ENCODE assay signal across 11 mouse cellular contexts in the genomic region with DNA sequence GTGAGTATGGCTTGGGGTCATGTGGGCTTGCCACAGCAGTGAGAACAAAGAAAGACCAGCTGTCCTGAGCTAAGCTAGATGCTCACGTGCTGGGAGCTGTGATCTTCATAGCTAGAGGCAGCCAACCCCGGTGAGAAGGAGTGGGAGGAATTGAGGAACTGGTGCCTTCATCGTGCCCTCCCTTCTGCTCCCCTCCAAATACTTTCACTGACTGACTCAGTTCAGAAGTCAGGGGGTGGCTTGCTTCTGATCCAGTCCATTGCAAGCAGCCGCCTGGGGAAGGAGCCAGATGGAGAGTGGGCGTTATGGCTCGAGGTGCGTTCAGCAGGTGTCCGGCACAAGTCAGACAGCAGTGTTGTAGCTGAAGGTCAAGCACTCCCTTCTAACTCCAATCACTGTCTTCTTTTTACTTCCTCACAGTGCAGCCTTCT.
DNase-seq lines count a peak whose midpoint lies in the region; ATAC-seq lines count a peak whose summit lies in the region.
"Had no signal": no experiment of that assay in that cellular context is flagged by ENCODE, and none has a peak within 500 bp of the region (broad histone marks: within the 10 kb centered on the region; RNA-seq: fewer than 3 reads in every experiment).

No protein-coding gene starts in this region.

- H3K27ac ChIP-seq in forebrain, embryonic 10.5 days: 0 out of 2 replicates have a peak overlapping the region, but pooled peaks have one; percentile 5
- H3K27ac ChIP-seq in forebrain, embryonic 11.5 days (ENCODE audit: low read depth, low read length): no peak overlapping the region
- H3K27ac ChIP-seq in neural tube, embryonic 15.5 days (replicated peaks): no peak overlapping the region
- H3K27ac ChIP-seq: hindbrain, embryonic 12.5 days; left cerebral cortex, adult 2 months had no signal

- WGBS in forebrain, embryonic 10.5 days: 87% methylated on average over 8 of the region's 8 CpGs
- 85% methylated on average over 8 of the region's 8 CpGs for WGBS in forebrain, embryonic 11.5 days
- 88% methylated on average over 8 of the region's 8 CpGs for WGBS in neural tube, embryonic 15.5 days

- H3K36me3 ChIP-seq in forebrain, embryonic 10.5 days (replicated peaks): no peaks in the 10 kb centered on the region
- no peaks in the 10 kb centered on the region for H3K36me3 ChIP-seq in forebrain, embryonic 11.5 days (ENCODE audit: control insufficient read depth, insufficient read depth, low read length)
- no peaks in the 10 kb centered on the region for H3K36me3 ChIP-seq in neural tube, embryonic 15.5 days
- H3K36me3 ChIP-seq: hindbrain, embryonic 12.5 days had no signal

- H3K27me3 ChIP-seq in forebrain, embryonic 10.5 days (ENCODE audit: poor library complexity, severe bottlenecking): no peaks in the 10 kb centered on the region
- no peaks in the 10 kb centered on the region for H3K27me3 ChIP-seq in forebrain, embryonic 11.5 days (ENCODE audit: control insufficient read depth, insufficient read depth, low read length)
- no peaks in the 10 kb centered on the region for H3K27me3 ChIP-seq in neural tube, embryonic 15.5 days (replicated peaks)
- H3K27me3 ChIP-seq: hindbrain, embryonic 12.5 days; megakaryocyte, embryonic 14.5 days had no signal

- peaks cover 8% of the 10 kb centered on the region for H3K4me1 ChIP-seq in forebrain, embryonic 10.5 days
- H3K4me1 ChIP-seq in forebrain, embryonic 11.5 days (replicated peaks; ENCODE audit: control insufficient read depth, insufficient read depth, low read length): no peaks in the 10 kb centered on the region
- no peaks in the 10 kb centered on the region for H3K4me1 ChIP-seq in neural tube, embryonic 15.5 days

- no peak for DNase-seq in forebrain, embryonic 10.5 days (ENCODE audit: extremely low spot score, low spot score)
- no peak for DNase-seq in forebrain, embryonic 11.5 days (ENCODE audit: low spot score)
- peak; percentile 19 for DNase-seq in neural tube, embryonic 10.5 days (ENCODE audit: extremely low spot score, low spot score)
- peak; percentile 27 to 49 for DNase-seq in left cerebral cortex, adult 18-20 months (ENCODE audit: low spot score in 2 of 2)
- DNase-seq in spleen, postnatal 4 days (ENCODE audit: low spot score in 2 of 2): peak; percentile 27 to 64
- DNase-seq in adipocyte (ENCODE audit: low spot score): no peak
- no peak for DNase-seq in ovary, postnatal 14 days (ENCODE audit: low spot score)

- no peak overlapping the region for H3K9ac ChIP-seq in forebrain, embryonic 11.5 days (ENCODE audit: low read length)
- H3K9ac ChIP-seq in neural tube, embryonic 15.5 days (replicated peaks): no peak overlapping the region
- H3K9ac ChIP-seq: hindbrain, embryonic 12.5 days had no signal

- H3K4me2 ChIP-seq in forebrain, embryonic 11.5 days (ENCODE audit: low read depth, low read length, severe bottlenecking): no peak overlapping the region
- no peak overlapping the region for H3K4me2 ChIP-seq in neural tube, embryonic 15.5 days
- H3K4me2 ChIP-seq: hindbrain, embryonic 12.5 days had no signal

- no peak overlapping the region for H3K4me3 ChIP-seq in forebrain, embryonic 10.5 days
- no peak overlapping the region for H3K4me3 ChIP-seq in forebrain, embryonic 11.5 days (ENCODE audit: low read depth, low read length)
- no peak overlapping the region for H3K4me3 ChIP-seq in neural tube, embryonic 15.5 days (replicated peaks)
- H3K4me3 ChIP-seq: hindbrain, embryonic 12.5 days; left cerebral cortex, adult 2 months; megakaryocyte, embryonic 14.5 days had no signal

- no peaks in the 10 kb centered on the region for H3K9me3 ChIP-seq in forebrain, embryonic 10.5 days
- no peaks in the 10 kb centered on the region for H3K9me3 ChIP-seq in forebrain, embryonic 11.5 days (ENCODE audit: control insufficient read depth, low read length)
- H3K9me3 ChIP-seq in neural tube, embryonic 15.5 days (replicated peaks): no peaks in the 10 kb centered on the region
- H3K9me3 ChIP-seq: hindbrain, embryonic 12.5 days had no signal

- ATAC-seq in forebrain, embryonic 11.5 days (replicated peaks; ENCODE audit: low FRiP score): no peak
- ATAC-seq in neural tube, embryonic 15.5 days (ENCODE audit: low FRiP score): no peak

Comparison
In these comparisons a context has a peak if more than half of its experiments do, and no peak if none do; other contexts are left out.
1. DNase-seq: peak in neural tube, embryonic 10.5 days (single experiment), left cerebral cortex, adult 18-20 months (2 of 2) and spleen, postnatal 4 days (2 of 2); none in forebrain, embryonic 10.5 days (single experiment), forebrain, embryonic 11.5 days (single experiment), adipocyte (single experiment) and ovary, postnatal 14 days (single experiment).